Mouse (Mus musculus): Measurements from ENCODE around the gene Astn2. TPM values are rescaled to one million over a fixed set of nuclear protein-coding genes. Genes with fewer than 3 reads are reported as not detected.

Gene Astn2
- polyA plus RNA-seq, 1 experiment = 0.65 TPM

GRCm38 (mm10) chr4:66033826-66034225 is 370.6 kb downstream of the Astn2 start:
- WGBS = 81% methylated on average over 3 of the region's 3 CpGs
- DNase-seq = no peak
- H3K27me3 ChIP-seq (ENCODE audit: control insufficient read depth, insufficient read depth, low read length) = no peaks in the 10 kb centered on the region

GRCm38 (mm10) chr4:66031320-66031870 is 373.0 kb downstream of the Astn2 start:
- H3K27ac ChIP-seq (ENCODE audit: control insufficient read depth, insufficient read depth, low read length) = no peak overlapping the region
- WGBS = 97% methylated on average over 9 of the region's 9 CpGs
- no peak overlapping the region for H3K4me3 ChIP-seq (ENCODE audit: control insufficient read depth, insufficient read depth, low read length)
- TF ChIP-seq CTCF (IDR thresholded peaks at IDR 0.05; ENCODE audit: borderline replicate concordance, control insufficient read depth, extremely low read depth, insufficient read depth, low read length, poor library complexity) = no peak
- no peak for TF ChIP-seq POLR2A (IDR thresholded peaks at IDR 0.05; ENCODE audit: control insufficient read depth, extremely low read depth, insufficient read depth, low read length, poor library complexity)
- no peaks in the 10 kb centered on the region for H3K36me3 ChIP-seq (ENCODE audit: control insufficient read depth, insufficient read depth, low read length)
- no peak for DNase-seq
- no peaks in the 10 kb centered on the region for H3K27me3 ChIP-seq (ENCODE audit: control insufficient read depth, insufficient read depth, low read length)
- H3K4me1 ChIP-seq (replicated peaks; ENCODE audit: control insufficient read depth, insufficient read depth, low read length) = no peaks in the 10 kb centered on the region

More at GRCm38 (mm10) chr4:66033826-66034225, 370.6 kb downstream of the Astn2 start:
- TF ChIP-seq POLR2A (IDR thresholded peaks at IDR 0.05; ENCODE audit: control insufficient read depth, extremely low read depth, insufficient read depth, low read length, poor library complexity) (no peak), CTCF (IDR thresholded peaks at IDR 0.05; ENCODE audit: borderline replicate concordance, control insufficient read depth, extremely low read depth, insufficient read depth, low read length, poor library complexity) (no peak)
- Histone ChIP-seq H3K4me3 (ENCODE audit: control insufficient read depth, insufficient read depth, low read length) (no peak overlapping the region), H3K4me1 (replicated peaks; ENCODE audit: control insufficient read depth, insufficient read depth, low read length) (no peaks in the 10 kb centered on the region), H3K27ac (ENCODE audit: control insufficient read depth, insufficient read depth, low read length) (no peak overlapping the region), H3K36me3 (ENCODE audit: control insufficient read depth, insufficient read depth, low read length) (no peaks in the 10 kb centered on the region)

GRCm38 (mm10) chr4:66029901-66030300 is 374.5 kb downstream of the Astn2 start:
- H3K4me1 ChIP-seq (replicated peaks; ENCODE audit: control insufficient read depth, insufficient read depth, low read length) = no peaks in the 10 kb centered on the region
- 84% methylated on average over 4 of the region's 4 CpGs for WGBS
- H3K36me3 ChIP-seq (ENCODE audit: control insufficient read depth, insufficient read depth, low read length) = no peaks in the 10 kb centered on the region

GRCm38 (mm10) chr4:66027866-66028265 is 376.5 kb downstream of the Astn2 start:
- DNase-seq = no peak
- H3K27ac ChIP-seq (ENCODE audit: control insufficient read depth, insufficient read depth, low read length) = no peak overlapping the region
- no peak overlapping the region for H3K4me3 ChIP-seq (ENCODE audit: control insufficient read depth, insufficient read depth, low read length)
- 95% methylated on average over 1 of the region's 1 CpGs for WGBS
- no peaks in the 10 kb centered on the region for H3K27me3 ChIP-seq (ENCODE audit: control insufficient read depth, insufficient read depth, low read length)
- TF ChIP-seq CTCF (IDR thresholded peaks at IDR 0.05; ENCODE audit: borderline replicate concordance, control insufficient read depth, extremely low read depth, insufficient read depth, low read length, poor library complexity) = no peak
- TF ChIP-seq POLR2A (IDR thresholded peaks at IDR 0.05; ENCODE audit: control insufficient read depth, extremely low read depth, insufficient read depth, low read length, poor library complexity) = no peak
- H3K36me3 ChIP-seq (ENCODE audit: control insufficient read depth, insufficient read depth, low read length) = no peaks in the 10 kb centered on the region
- no peaks in the 10 kb centered on the region for H3K4me1 ChIP-seq (replicated peaks; ENCODE audit: control insufficient read depth, insufficient read depth, low read length)

More at GRCm38 (mm10) chr4:66029901-66030300, 374.5 kb downstream of the Astn2 start:
- no peak for TF ChIP-seq POLR2A (IDR thresholded peaks at IDR 0.05; ENCODE audit: control insufficient read depth, extremely low read depth, insufficient read depth, low read length, poor library complexity)
- TF ChIP-seq CTCF (IDR thresholded peaks at IDR 0.05; ENCODE audit: borderline replicate concordance, control insufficient read depth, extremely low read depth, insufficient read depth, low read length, poor library complexity) = no peak
- Histone ChIP-seq H3K4me3 (ENCODE audit: control insufficient read depth, insufficient read depth, low read length) (no peak overlapping the region), H3K27me3 (ENCODE audit: control insufficient read depth, insufficient read depth, low read length) (no peaks in the 10 kb centered on the region), H3K27ac (ENCODE audit: control insufficient read depth, insufficient read depth, low read length) (no peak overlapping the region)
- DNase-seq = no peak

- Histone ChIP-seq H3K27me3 (ENCODE audit: control insufficient read depth, insufficient read depth, low read length) (no peaks in the 10 kb centered on the region), H3K27ac (ENCODE audit: control insufficient read depth, insufficient read depth, low read length) (no peak overlapping the region), H3K36me3 (ENCODE audit: control insufficient read depth, insufficient read depth, low read length) (no peaks in the 10 kb centered on the region), H3K4me3 (ENCODE audit: control insufficient read depth, insufficient read depth, low read length) (no peak overlapping the region), H3K4me1 (replicated peaks; ENCODE audit: control insufficient read depth, insufficient read depth, low read length) (no peaks in the 10 kb centered on the region)
- TF ChIP-seq POLR2A (IDR thresholded peaks at IDR 0.05; ENCODE audit: control insufficient read depth, extremely low read depth, insufficient read depth, low read length, poor library complexity) = no peak
- TF ChIP-seq CTCF (IDR thresholded peaks at IDR 0.05; ENCODE audit: borderline replicate concordance, control insufficient read depth, extremely low read depth, insufficient read depth, low read length, poor library complexity) = no peak
- DNase-seq = no peak
- 60% methylated on average over 8 of the region's 8 CpGs for WGBS
Observed at GRCm38 (mm10) chr4:66025393-66026062, 378.9 kb downstream of the Astn2 start.

GRCm38 (mm10) chr4:66002936-66003335 is 401.5 kb downstream of the Astn2 start:
- Histone ChIP-seq H3K36me3 (ENCODE audit: control insufficient read depth, insufficient read depth, low read length) (no peaks in the 10 kb centered on the region), H3K27me3 (ENCODE audit: control insufficient read depth, insufficient read depth, low read length) (no peaks in the 10 kb centered on the region), H3K4me1 (replicated peaks; ENCODE audit: control insufficient read depth, insufficient read depth, low read length) (no peaks in the 10 kb centered on the region), H3K27ac (ENCODE audit: control insufficient read depth, insufficient read depth, low read length) (no peak overlapping the region), H3K4me3 (ENCODE audit: control insufficient read depth, insufficient read depth, low read length) (no peak overlapping the region)
- TF ChIP-seq CTCF (IDR thresholded peaks at IDR 0.05; ENCODE audit: borderline replicate concordance, control insufficient read depth, extremely low read depth, insufficient read depth, low read length, poor library complexity) (no peak), POLR2A (IDR thresholded peaks at IDR 0.05; ENCODE audit: control insufficient read depth, extremely low read depth, insufficient read depth, low read length, poor library complexity) (no peak)
- no peak for DNase-seq
